Mouse (Mus musculus) neural tube, embryonic 14.5 days (tissue): Measurements from ENCODE around the gene Nr1i2. TPM values are rescaled to one million over a fixed set of nuclear protein-coding genes. Genes with fewer than 3 reads are reported as not detected.
A peak's percentile ranks its signal among the peaks of the same experiment; 100 is the strongest.

Experiments used
- ATAC-seq: fragments of 200-750 bp; cut with Nextera tagmentation; 2 replicates; pipeline ENCODE4 v1.8.0; 2017; ENCODE audit warnings: low read depth, mild to moderate bottlenecking, moderate TSS enrichment, moderate library complexity
- H3K27ac ChIP-seq: fragments of 300-500 bp; sonication (generic); 2 replicates; pipeline ENCODE4 v1.5.1; 2014; ENCODE audit warnings: low read depth, mild to moderate bottlenecking, control low read depth, low read length, moderate library complexity, mixed read lengths
- H3K27me3 ChIP-seq: fragments of 300-500 bp; sonication (generic); 2 replicates; pipeline ENCODE4 v1.6.1; 2014; ENCODE audit warnings: low read length; ENCODE audit not compliant: control insufficient read depth, insufficient read depth
- H3K36me3 ChIP-seq: fragments of 300-500 bp; sonication (generic); 2 replicates; pipeline ENCODE4 v1.6.1; 2014; ENCODE audit warnings: low read length, mixed read lengths; ENCODE audit not compliant: control insufficient read depth, insufficient read depth
- H3K4me1 ChIP-seq: fragments of 300-500 bp; sonication (generic); 2 replicates; pipeline ENCODE4 v1.6.1; 2014; ENCODE audit warnings: low read length; ENCODE audit not compliant: control insufficient read depth, insufficient read depth
- H3K4me2 ChIP-seq: fragments of 300-500 bp; sonication (generic); 2 replicates; pipeline ENCODE4 v1.6.1; 2014; ENCODE audit warnings: mild to moderate bottlenecking, low read depth, low read length, control low read depth
- H3K4me3 ChIP-seq: fragments of 300-500 bp; sonication (generic); 2 replicates; pipeline ENCODE4 v1.5.1; 2014; ENCODE audit warnings: low read depth, low read length, control low read depth, mixed read lengths
- H3K9ac ChIP-seq: fragments of 300-500 bp; sonication (generic); replicated peaks from 2 replicates; pipeline ENCODE4 v1.6.1; 2014; ENCODE audit warnings: low read depth, mild to moderate bottlenecking, control low read depth, low read length, mixed read lengths
- H3K9me3 ChIP-seq: fragments of 300-500 bp; sonication (generic); 2 replicates; pipeline ENCODE4 v1.6.1; 2016; ENCODE audit warnings: low read length; ENCODE audit not compliant: control insufficient read depth
- WGBS: fragments of 180-500 bp; shearing (Covaris S2); extraction: QIAGEN DNeasy Blood & Tissue Kit; methylation state at CpG from one replicate; pipeline ENCODE4 v1.1.7; 2014; 5-methylcytosine and 5-hydroxymethylcytosine counted together
- polyA plus RNA-seq: library from polyadenylated mRNA; unstranded; fragments of >200 nt; fragmentation: Nextera tagmentation; extraction: Ambion mirVana; gene quantifications from 2 replicates; pipeline ENCODE4 v1.2.1, GENCODE M21; 2014

The Nr1i2 gene
- polyA plus RNA-seq, 1 experiment from 2014 or later: not detected

- Histone ChIP-seq H3K36me3 (no peaks in the 10 kb centered on the region), H3K9me3 (no peaks in the 10 kb centered on the region), H3K27me3 (no peaks in the 10 kb centered on the region), H3K4me2 (no peak overlapping the region), H3K4me3 (no peak overlapping the region), H3K9ac (no peak overlapping the region), H3K4me1 (no peaks in the 10 kb centered on the region), H3K27ac (no peak overlapping the region)
- no peak for ATAC-seq
- WGBS: 94% methylated on average over 4 of the region's 4 CpGs
These were observed 24.5 kb upstream of the Nr1i2 start for GRCm38 (mm10) chr16:38319087-38319486.

DNA sequence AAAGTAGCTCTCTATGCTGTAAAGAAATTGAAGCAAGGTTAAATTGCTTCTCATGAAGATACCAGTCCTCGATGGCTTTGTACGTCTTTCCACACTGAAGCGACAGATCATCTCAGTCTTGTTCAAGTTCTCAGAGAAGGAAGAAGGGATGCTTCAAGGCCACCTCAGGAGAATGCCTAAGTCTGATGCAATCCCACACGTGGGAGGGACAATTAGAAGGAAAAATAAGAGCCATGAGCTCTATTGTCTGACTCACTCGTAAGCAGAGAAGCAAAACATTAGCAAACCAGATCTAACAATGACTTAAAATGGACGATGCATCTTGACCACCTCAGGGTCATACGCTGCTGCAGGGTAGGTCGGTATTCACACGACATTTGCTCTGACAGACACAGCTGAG lies 23.9 kb upstream of the Nr1i2 start:
- WGBS: 82% methylated on average over 9 of the region's 9 CpGs
- H3K36me3 ChIP-seq: no peaks in the 10 kb centered on the region
- no peaks in the 10 kb centered on the region for H3K27me3 ChIP-seq
- H3K9ac ChIP-seq: no peak overlapping the region
- H3K27ac ChIP-seq: no peak overlapping the region
- H3K9me3 ChIP-seq: no peaks in the 10 kb centered on the region
- ATAC-seq: no peak
- H3K4me1 ChIP-seq: no peaks in the 10 kb centered on the region
- H3K4me3 ChIP-seq: no peak overlapping the region
- H3K4me2 ChIP-seq: no peak overlapping the region

DNA sequence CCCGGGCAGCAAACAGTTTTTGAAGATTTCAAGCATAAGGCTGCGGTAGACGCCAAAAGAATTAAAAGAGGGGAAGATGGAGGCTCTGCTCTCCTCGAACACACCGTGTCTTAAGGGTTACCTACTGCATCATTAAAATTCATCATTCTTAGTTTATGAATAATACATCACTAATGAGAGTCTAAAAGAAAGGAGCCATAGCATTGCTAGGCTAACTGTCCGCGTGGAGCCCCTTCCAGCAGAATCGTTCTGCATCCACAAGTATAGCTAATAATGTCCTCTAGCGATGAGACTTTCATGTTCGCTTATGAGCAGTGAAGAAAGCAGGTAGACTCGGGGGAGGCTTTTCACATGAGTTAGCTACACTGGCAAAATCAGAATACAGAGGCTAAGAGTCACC lies 13.6 kb upstream of the Nr1i2 start:
- no peak for ATAC-seq
- Histone ChIP-seq H3K36me3 (no peaks in the 10 kb centered on the region), H3K9me3 (no peaks in the 10 kb centered on the region), H3K27me3 (no peaks in the 10 kb centered on the region), H3K9ac (no peak overlapping the region), H3K4me2 (no peak overlapping the region), H3K4me3 (no peak overlapping the region), H3K4me1 (no peaks in the 10 kb centered on the region), H3K27ac (no peak overlapping the region)
- 64% methylated on average over 11 of the region's 11 CpGs for WGBS

DNA sequence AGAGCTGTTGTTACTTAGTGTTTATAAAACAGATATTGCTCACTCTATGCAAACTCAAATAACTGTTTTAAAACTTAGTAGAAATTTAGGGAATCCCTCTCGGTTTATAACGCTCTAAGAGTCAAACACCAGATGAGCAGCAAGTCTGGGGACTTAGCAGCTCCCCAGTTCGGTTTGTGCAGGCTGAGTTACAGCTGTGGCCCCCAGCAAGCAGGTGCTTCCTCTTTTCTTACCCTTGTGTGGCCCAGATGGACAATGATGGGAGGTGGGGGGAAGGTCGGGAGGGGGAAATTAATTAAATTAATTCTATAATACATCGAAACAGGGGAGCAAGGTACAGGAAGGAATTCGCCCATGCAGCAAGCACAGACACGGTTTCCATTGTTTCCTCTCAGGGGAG lies 13.0 kb upstream of the Nr1i2 start:
- WGBS: 38% methylated on average over 7 of the region's 7 CpGs
- H3K9me3 ChIP-seq: no peaks in the 10 kb centered on the region
- no peaks in the 10 kb centered on the region for H3K4me1 ChIP-seq
- H3K4me3 ChIP-seq: no peak overlapping the region
- H3K9ac ChIP-seq: no peak overlapping the region
- H3K27me3 ChIP-seq: no peaks in the 10 kb centered on the region
- no peak for ATAC-seq
- no peak overlapping the region for H3K4me2 ChIP-seq
- no peak overlapping the region for H3K27ac ChIP-seq
- no peaks in the 10 kb centered on the region for H3K36me3 ChIP-seq

DNA sequence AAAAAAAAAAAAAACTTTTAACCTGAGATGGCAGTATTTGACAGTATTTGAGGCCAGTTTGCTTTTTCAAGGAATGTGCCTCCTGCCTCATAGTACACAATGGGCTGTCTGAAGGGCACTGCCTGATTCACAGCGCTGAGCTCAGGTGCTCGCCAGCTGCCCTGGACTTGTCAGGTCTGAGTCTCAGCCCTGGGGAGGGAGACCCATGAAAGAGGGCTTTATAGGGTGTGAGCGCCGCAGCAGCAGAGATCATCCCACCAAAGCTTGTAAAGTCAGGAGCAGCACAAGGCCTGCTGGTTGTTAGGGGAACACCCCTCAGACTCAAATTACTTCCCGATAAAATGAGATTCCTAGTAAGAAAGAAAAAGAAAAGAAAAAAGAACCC lies 12.6 kb upstream of the Nr1i2 start:
- H3K4me1 ChIP-seq: no peaks in the 10 kb centered on the region
- no peaks in the 10 kb centered on the region for H3K27me3 ChIP-seq
- no peaks in the 10 kb centered on the region for H3K36me3 ChIP-seq
- no peak overlapping the region for H3K4me2 ChIP-seq
- H3K9ac ChIP-seq: no peak overlapping the region
- peak; percentile 21; the same call in 1 of the 2 replicates for ATAC-seq
- H3K27ac ChIP-seq: no peak overlapping the region
- no peaks in the 10 kb centered on the region for H3K9me3 ChIP-seq
- H3K4me3 ChIP-seq: no peak overlapping the region
- 24% methylated on average over 5 of the region's 5 CpGs for WGBS

GRCm38 (mm10) chr16:38306571-38307220 lies 12.1 kb upstream of the Nr1i2 start:
- H3K27ac ChIP-seq: no peak overlapping the region
- H3K9ac ChIP-seq: no peak overlapping the region
- ATAC-seq: peak; percentile 63; the same call in 1 of the 2 replicates
- H3K9me3 ChIP-seq: no peaks in the 10 kb centered on the region
- no peaks in the 10 kb centered on the region for H3K4me1 ChIP-seq
- no peaks in the 10 kb centered on the region for H3K36me3 ChIP-seq
- H3K4me2 ChIP-seq: no peak overlapping the region
- WGBS: 43% methylated on average over 18 of the region's 18 CpGs
- H3K4me3 ChIP-seq: no peak overlapping the region
- H3K27me3 ChIP-seq: no peaks in the 10 kb centered on the region

- Histone ChIP-seq H3K4me1 (no peaks in the 10 kb centered on the region), H3K27me3 (no peaks in the 10 kb centered on the region), H3K4me3 (no peak overlapping the region), H3K9ac (no peak overlapping the region), H3K4me2 (no peak overlapping the region), H3K27ac (no peak overlapping the region), H3K36me3 (no peaks in the 10 kb centered on the region), H3K9me3 (no peaks in the 10 kb centered on the region)
- WGBS: 77% methylated on average over 17 of the region's 17 CpGs
- ATAC-seq: no peak
These were observed 10.0 kb upstream of the Nr1i2 start for GRCm38 (mm10) chr16:38304460-38305194.

DNA sequence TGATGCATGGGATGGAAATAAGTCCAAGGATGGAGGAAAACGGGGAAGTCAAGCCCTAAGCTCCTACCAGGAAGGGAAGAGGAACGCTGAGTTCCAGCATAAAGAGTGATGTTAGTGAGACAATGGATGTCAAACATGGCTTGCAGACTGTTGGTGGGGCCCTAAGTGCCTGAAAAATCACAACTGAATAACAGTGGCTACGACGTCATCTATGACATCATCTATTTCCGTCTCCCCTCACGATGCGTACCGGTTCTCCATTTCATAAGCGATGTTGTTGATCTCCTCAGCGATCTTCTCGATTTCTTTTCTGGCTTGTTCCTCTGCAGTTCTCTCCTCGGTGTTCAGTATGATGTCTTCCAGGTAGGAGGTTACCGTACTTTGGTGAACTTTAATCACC lies 7.7 kb upstream of the Nr1i2 start:
- no peak overlapping the region for H3K27ac ChIP-seq
- H3K4me2 ChIP-seq: no peak overlapping the region
- no peaks in the 10 kb centered on the region for H3K9me3 ChIP-seq
- 92% methylated on average over 13 of the region's 13 CpGs for WGBS
- H3K36me3 ChIP-seq: no peaks in the 10 kb centered on the region
- H3K4me1 ChIP-seq: no peaks in the 10 kb centered on the region
- no peak for ATAC-seq
- H3K9ac ChIP-seq: no peak overlapping the region
- H3K4me3 ChIP-seq: no peak overlapping the region
- no peaks in the 10 kb centered on the region for H3K27me3 ChIP-seq

GRCm38 (mm10) chr16:38298410-38298809 lies 3.8 kb upstream of the Nr1i2 start:
- Histone ChIP-seq H3K9ac (no peak overlapping the region), H3K36me3 (no peaks in the 10 kb centered on the region)
- 88% methylated on average over 6 of the region's 6 CpGs for WGBS

More at GRCm38 (mm10) chr16:38298410-38298809, 3.8 kb upstream of the Nr1i2 start:
- H3K9me3 ChIP-seq: no peaks in the 10 kb centered on the region
- no peak overlapping the region for H3K4me3 ChIP-seq
- H3K27me3 ChIP-seq: no peaks in the 10 kb centered on the region
- H3K4me2 ChIP-seq: no peak overlapping the region
- no peak overlapping the region for H3K27ac ChIP-seq
- H3K4me1 ChIP-seq: no peaks in the 10 kb centered on the region
- no peak for ATAC-seq
